Mouse (Mus musculus): ENCODE results near the gene Krt222.
"Not testable (repeated sequence)": the region's sequence is repeated elsewhere in the genome, so short reads cannot be mapped to it uniquely, and the experiment has no call there.

Krt222 gene

GRCm38 (mm10) chr11:99243820-99244374 is at the start of gene Krt222:
TSS of gene Krt222 (minus strand) at chr11:99244085.
- no peak for DNase-seq (ENCODE audit: low spot score)

DNA sequence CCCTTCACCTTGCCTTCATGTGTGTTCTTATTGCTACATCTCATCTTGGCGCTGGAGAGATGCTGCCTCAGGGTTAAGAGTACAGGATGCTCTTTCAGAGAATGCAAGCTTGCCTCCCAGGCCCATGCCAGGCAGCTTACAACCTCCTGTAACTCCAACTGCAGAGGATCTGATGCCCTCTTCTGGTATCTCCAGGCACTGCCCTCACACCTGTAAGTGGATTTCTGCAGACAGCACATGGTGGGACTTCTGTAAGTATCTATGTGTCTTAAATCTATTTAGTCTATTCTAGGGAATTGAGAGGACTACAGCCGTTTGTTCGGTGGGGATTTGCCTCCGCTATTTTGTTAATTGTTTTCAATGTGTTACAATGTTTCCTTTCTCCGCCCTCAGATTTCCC is 49.0 kb upstream of the Krt222 start:
- DNase-seq (ENCODE audit: low spot score) = peak; percentile 24

DNA sequence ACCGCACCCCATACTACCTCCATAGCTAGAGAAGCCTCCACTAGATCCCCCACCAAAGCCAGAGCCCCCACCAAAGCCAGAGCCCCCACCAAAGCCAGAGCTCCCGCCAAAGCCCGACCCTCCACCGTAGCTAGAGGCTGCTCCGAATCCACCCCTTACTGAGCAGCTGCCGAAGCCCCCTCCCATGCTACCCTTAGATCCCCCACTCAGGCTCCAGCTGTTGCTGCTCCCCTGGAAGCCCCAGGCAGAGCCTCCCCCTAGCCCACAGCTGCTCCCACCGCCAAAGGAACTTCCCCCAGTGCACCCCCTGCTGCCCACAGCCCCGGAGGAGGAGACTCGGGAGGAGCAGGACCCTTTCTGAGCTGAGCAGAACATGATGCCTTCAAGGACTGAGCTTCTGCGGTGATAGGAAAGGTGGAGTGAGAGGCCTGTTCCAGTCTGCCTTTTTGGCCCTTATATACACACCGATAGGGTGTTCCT is 41.0 kb upstream of the Krt222 start, which contains the start of gene Krt24:
Krt24 (minus strand) TSS at position 430 of the 480 bp plus-strand sequence.
- DNase-seq (ENCODE audit: low spot score) = no peak

DNA sequence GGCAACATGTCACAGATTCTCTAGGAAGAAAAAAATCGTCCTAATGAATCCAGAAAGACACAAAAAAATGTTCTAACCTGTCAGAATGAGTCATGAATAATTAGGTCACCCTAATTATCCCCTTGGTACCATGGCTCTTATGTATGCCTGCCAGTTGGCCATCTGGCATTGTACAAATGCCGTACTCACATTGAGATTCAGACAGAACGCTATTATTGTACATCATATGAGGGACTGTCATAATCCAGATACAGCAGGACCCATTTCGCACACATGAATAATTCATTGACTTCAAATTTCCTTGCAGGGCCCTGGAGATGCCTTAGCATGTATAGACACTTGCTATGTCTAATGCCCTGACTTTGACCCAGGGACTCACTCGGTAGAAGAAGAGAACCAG is 40.1 kb upstream of the Krt222 start:
- DNase-seq (ENCODE audit: low spot score) = no peak

- no peak for DNase-seq (ENCODE audit: low spot score)
Measured at GRCm38 (mm10) chr11:99283334-99283733, 39.4 kb upstream of the Krt222 start.

GRCm38 (mm10) chr11:99281116-99281515 is 37.2 kb upstream of the Krt222 start:
- DNase-seq (ENCODE audit: low spot score) = no peak

DNA sequence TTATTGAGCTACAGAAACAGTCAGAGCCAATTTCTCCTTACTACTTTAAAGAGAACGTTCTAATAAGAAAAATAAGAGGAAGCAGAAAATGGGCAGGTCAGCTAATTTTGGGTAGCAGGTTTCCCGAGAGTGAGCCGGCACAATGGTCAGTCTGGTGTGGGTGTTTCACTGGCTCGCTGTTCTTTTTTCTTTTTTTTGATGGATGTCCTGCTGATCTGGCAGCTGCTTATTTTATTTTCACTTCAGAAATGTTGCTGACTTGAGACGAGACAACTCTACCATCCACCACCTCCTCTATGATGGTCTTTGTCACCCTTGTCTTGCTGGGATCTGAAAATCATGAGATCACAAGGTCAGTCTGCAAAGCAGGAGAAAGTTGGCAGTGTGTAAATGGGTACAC is 36.1 kb upstream of the Krt222 start:
- no peak for DNase-seq (ENCODE audit: low spot score)

- DNase-seq (ENCODE audit: low spot score) = no peak
Measured at GRCm38 (mm10) chr11:99276786-99277185, 32.9 kb upstream of the Krt222 start.

DNA sequence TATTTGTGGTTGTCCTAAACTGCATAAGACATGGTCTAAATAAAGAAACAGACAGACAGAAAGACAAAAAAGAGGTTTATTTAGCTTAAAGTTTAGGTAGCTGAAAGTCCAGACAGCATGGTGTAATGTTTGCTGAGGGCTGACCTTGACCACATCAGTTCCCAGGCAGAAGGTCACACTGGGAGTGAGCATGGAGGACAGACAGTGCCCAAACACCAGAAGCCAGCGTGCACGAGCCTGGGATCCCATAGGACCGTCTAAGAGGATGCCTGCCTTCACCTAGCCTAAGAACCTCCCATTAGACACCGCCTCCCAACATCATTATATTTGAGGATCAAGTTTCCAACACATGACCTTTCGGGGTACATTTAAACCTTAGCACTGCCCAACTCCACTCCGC is 31.7 kb upstream of the Krt222 start:
- no peak for DNase-seq (ENCODE audit: low spot score)

- DNase-seq (ENCODE audit: low spot score) = no peak
Measured at GRCm38 (mm10) chr11:99272721-99273120, 28.8 kb upstream of the Krt222 start.

DNA sequence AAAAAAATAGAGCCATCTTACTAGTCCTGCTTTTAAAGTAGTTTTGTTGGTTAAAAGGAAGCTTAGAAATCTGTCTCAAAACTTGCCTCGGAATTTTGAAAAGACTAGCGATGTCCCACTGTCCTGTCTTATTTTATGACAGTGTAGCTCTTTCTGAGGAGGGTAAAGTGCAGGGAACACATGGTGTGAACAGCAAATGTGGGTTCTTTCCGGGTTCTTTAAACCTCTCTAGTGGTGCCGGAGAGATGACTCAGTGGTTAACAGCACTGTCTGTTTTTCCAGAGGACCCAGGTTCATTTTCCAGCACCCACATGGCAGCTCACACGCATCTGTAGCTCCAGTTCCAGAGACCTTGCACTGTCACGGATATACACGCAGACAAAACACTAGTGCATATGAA is 25.3 kb upstream of the Krt222 start:
- no peak for DNase-seq (ENCODE audit: low spot score)

- DNase-seq (ENCODE audit: low spot score) = no peak
Measured at GRCm38 (mm10) chr11:99265796-99266195, 21.9 kb upstream of the Krt222 start.

- no peak for DNase-seq (ENCODE audit: low spot score)
Measured at GRCm38 (mm10) chr11:99265220-99265619, 21.3 kb upstream of the Krt222 start.

DNA sequence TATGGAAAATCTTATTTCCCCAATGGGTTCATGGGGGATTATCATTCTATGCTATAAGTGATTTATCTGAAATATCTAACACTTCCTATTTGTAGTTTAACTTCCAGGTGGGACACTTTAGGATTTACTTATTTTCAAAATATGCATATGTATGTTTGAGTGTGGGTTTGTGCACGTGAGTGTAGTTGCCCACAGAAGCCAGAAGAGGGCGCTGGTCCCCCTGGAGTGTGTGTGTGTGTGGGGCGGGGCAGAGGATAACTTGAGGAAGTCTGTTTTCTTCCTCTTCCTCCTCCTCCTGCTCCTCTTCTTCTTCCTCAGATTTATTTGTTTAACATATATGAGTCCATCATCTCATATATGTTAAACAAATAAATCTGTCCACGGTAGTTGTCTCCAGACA is 12.3 kb upstream of the Krt222 start:
- DNase-seq (ENCODE audit: low spot score) = no peak

DNA sequence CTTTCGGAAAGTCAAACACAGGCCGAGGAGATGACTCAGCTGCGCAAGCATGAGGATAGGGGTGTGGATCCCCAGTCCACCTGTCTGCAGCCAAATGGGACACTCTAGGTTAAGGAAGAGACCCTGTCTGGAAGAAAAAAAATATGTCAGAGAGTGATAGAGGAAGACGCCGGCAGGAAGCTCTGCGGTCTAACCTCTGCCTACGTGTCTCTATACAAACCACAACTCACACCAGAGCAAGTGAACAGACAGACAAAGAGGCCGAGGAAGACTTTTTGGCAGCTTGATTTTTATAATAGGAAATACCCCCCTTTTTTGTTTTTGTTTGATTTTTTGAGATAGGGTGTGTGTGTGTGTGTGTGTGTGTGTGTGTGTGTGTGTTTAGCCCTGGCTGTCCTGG is 11.4 kb upstream of the Krt222 start:
- no peak for DNase-seq (ENCODE audit: low spot score)

DNA sequence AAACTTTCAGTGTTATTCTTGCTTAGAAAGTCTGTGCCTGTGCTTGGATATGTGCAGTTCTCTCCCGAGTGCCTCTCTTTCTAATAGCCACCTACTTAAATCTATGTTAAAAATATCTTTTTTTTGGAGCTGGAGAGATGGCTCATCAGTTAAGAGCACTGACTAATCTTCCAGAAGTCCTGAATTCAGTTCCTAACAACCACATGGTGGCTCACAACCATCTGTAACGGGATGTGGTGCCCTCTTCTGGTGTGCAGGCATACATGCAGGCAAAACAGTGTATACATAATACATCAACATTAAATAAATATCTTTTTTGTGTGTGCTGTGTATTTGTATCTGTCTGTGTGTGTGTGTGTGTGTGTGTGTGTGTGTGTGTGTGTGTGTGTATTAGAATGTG is 10.0 kb upstream of the Krt222 start:
- DNase-seq (ENCODE audit: low spot score) = no peak

DNA sequence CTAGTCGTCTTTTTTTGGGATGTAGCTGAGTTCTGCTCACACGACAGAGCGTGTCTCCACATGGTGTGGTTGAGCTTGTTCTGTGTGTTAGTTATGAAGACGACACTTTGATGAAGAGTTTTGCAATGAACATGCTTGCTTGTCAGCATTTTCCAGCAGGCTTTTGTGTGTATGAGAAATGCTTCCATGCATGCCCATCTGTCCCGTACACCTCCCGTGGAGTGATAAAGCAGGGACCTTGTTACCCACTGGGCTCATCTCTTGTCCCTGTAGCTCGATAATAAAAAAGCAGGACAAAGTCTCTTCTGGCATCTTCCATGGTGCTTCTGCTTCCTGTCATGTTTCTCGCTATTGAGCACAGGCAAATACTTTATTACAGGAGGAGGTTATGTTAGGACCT is 8.8 kb upstream of the Krt222 start:
- DNase-seq (ENCODE audit: low spot score) = no peak

- DNase-seq (ENCODE audit: low spot score) = no peak
Measured at GRCm38 (mm10) chr11:99250666-99251065, 6.8 kb upstream of the Krt222 start.

GRCm38 (mm10) chr11:99250241-99250640 is 6.4 kb upstream of the Krt222 start:
- DNase-seq (ENCODE audit: low spot score) = no peak

- DNase-seq (ENCODE audit: low spot score) = no peak
Measured at GRCm38 (mm10) chr11:99249115-99249514, 5.2 kb upstream of the Krt222 start.

GRCm38 (mm10) chr11:99247916-99248315 is 4.0 kb upstream of the Krt222 start:
- DNase-seq (ENCODE audit: low spot score) = no peak

- not testable (repeated sequence) for DNase-seq (ENCODE audit: low spot score)
Measured at GRCm38 (mm10) chr11:99244519-99244918, 634 bp upstream of the Krt222 start.

- DNase-seq (ENCODE audit: low spot score) = no peak
Measured at GRCm38 (mm10) chr11:99243200-99243819, 575 bp downstream of the Krt222 start.

DNA sequence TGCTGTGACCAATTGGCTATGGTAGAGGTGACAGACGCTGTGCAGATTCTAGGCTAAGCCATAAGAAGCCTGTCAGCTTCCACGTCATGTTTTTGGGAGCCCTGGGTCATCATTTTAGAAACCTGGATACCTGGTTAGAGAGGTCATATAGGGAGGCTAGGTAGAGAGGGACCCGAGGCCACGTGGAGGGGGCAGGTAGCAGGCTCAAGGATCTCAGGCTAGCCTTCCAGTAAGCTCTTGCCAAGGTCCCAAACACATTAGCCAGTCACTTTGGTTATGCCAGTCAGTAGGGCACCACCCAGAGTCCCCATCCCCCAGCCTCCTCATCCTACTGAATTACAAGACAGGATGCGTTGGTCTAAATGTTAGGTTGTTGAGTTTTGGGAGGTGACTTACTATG is 1.8 kb downstream of the Krt222 start:
- no peak for DNase-seq (ENCODE audit: low spot score)
